Mouse (Mus musculus): ENCODE results near the gene Gm20388.

DNA sequence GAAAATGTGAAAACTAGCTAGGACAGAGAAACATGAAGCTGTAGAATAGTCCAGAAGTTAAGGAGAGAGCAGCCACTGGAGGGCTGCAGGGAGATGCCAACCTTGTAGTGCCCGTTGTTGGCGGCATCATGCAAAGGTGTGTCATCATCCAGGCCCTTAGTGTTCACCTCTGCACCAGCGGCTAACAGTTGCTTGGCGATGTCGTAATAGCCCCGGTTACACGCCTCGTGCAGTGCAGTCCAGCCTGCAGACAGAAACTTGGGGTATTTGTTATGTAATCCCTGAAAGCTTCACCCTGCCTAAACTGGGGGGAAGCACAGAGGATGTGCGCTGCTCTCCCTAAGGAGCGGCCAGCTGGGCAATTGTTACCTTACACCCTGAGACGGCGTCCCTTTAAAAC, 2987.8 kb downstream of the Gm20388 start:
- TF ChIP-seq CTCF (IDR thresholded peaks at IDR 0.05; ENCODE audit: control insufficient read depth, insufficient read depth, low read length): no peak
- TF ChIP-seq POLR2A (IDR thresholded peaks at IDR 0.05; ENCODE audit: borderline replicate concordance, control insufficient read depth, low read depth, low read length): no peak

All from bone marrow, adult 2 months (tissue).